Mouse (Mus musculus) bone marrow macrophage, adult 2 months (primary cell): ENCODE results near the gene Zfp53.

Source experiments
- CTCF ChIP-seq: IDR thresholded peaks from 2 replicates; pipeline ENCODE4 v1.5.1; 2012; ENCODE audit warnings: low read depth, mild to moderate bottlenecking, low read length, moderate library complexity
- POLR2A ChIP-seq: IDR thresholded peaks from 2 replicates; pipeline ENCODE4 v1.6.1; 2012; ENCODE audit warnings: mild to moderate bottlenecking, low read depth, low read length, borderline replicate concordance

GRCm38 (mm10) chr17:21472653-21473307 lies 16.0 kb upstream of the Zfp53 start:
- TF ChIP-seq CTCF = no peak
- TF ChIP-seq POLR2A = no peak
